Mouse (Mus musculus): Measurements from ENCODE around the gene Chd1l. TPM values are rescaled to one million over a fixed set of nuclear protein-coding genes. Genes with fewer than 3 reads are reported as not detected.

Gene Chd1l
- total RNA-seq, 2 experiments from 2014 or later = 12.9 to 13.8 TPM

DNA sequence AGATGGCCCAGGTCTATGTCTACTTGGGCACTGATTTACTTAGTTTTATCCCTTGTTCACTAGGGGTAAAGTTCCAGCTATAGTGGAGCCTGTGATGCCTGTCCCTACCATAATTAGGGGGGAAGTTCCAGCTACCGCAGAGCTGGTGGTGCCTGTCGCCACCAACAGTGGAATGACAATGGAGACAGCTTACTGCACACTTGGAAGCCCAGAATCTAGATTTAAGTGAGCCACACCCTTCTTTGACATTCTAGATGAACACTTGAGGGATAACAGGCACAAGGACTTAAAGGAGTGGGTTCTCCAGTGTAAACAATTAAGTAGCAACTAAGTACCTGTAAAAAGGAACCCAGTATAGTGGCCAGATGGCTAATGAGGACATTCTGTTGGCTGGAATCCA is 73.0 kb downstream of the Chd1l start:
- DNase-seq (ENCODE audit: low spot score in 2 of 2) = no peak

DNA sequence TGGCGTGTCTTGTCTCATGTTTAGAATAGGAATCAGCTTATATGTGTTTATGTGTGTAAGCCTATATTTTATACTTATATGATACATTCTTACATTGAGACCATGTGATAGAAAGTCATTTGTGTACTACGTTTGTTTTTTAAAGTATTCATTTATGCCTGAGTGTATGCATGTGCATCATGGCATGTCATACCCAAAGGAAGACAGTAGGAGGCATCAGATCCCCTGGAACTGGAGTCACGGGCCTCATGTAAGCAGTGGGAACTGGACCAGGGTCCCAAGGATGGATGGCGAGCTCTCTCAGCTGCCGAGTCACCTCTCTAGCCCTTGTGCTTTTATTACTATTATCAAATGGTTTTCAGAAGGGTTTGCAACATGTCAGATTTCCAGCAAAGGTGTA is 74.3 kb downstream of the Chd1l start:
- DNase-seq (ENCODE audit: low spot score in 2 of 2) = no peak

DNA sequence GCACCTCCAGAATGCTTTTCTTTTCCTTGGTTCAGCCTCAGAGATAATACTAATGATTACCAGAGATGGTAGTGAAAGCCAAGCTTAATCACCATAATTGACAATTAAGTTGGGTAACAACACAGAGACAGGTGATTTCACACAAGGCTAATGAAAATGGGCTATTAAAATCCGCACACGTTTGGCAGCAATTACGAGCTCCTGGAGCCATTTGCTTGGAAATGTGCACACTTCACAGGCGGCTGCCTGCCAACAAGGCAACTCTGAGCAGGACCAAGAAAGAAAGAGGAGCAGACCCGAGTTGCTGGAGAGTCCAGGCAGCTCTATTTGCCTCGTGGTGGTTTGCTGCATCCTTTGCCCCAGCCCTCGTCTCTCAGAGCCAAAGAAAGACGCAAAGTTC is 84.5 kb downstream of the Chd1l start:
- DNase-seq (ENCODE audit: low spot score in 2 of 2) = no peak

DNA sequence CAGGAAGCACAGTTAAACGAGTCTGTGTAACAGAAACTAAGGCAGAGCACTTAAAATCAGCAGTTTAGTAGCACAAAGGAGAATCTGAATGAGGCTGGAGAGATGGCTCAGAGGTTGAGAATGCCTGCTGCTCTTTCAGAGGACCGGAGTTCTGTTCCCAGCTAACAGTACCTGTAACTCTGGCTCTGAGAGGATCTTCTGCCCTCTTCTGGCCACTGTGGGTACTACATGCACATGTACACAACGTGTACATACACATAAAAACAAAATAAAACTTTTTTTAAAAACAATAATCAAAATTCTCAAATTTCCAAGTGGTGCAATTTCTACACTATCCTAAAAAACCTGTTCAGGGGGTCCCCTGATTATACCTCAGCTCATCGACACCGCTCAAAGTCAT is 85.2 kb downstream of the Chd1l start:
- no peak for DNase-seq (ENCODE audit: low spot score in 2 of 2)

DNA sequence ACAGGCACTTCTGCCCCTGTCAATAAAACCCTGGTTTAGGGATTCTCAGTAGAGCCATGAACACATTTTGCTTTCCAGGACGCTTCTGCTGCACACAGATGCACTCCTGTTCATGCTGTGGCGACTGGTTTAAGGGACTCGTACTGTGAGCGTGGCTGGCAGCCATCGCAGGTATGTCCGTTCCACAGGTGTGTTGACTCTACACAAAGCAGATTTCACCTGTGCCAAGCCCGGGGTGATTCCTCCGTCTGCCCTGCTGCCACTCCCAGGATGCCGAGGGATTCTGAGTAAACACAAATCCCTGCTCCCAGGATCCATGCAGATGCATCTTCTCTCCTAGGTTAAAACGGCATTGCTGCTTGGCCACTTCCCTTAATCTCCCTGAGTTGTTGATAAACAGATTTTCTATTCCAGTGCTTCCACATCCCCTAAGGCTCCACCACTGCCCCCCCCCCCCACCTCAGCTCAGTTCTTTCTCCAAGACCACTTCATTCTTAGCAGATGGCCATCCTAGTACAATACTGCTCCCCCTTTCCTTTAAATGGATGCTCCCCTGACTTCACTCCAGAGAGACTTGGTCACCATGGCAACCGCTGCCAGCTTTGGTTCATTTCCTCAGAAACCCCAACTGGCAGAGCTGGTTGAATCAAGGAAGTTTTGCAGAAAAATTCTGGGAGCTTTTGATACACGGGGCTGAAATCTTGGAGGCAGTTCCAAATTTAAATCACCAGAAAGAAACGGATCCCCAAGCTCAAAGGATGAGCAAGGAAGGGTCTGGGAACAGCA is 87.9 kb downstream of the Chd1l start:
- no peak for DNase-seq (ENCODE audit: low spot score in 2 of 2)

DNA sequence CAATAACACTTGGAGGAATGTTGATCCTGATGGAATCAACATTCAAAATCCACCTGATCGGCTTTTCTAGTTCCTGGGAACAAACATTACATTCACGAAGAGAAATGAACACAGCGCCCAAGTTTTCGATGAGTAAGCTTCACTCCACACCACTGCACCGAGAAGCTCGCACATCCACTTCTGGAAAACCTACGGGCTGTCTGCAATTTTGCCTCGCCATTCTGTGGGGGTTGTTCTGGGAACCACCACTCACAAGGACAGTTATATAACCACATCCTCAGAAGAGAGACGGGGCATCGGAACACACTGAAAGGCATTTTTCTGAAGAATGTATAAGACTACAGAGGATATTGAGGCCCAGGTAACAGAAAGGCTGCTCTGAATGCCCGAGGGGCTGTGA is 90.1 kb downstream of the Chd1l start:
- no peak for DNase-seq (ENCODE audit: low spot score in 2 of 2)

DNA sequence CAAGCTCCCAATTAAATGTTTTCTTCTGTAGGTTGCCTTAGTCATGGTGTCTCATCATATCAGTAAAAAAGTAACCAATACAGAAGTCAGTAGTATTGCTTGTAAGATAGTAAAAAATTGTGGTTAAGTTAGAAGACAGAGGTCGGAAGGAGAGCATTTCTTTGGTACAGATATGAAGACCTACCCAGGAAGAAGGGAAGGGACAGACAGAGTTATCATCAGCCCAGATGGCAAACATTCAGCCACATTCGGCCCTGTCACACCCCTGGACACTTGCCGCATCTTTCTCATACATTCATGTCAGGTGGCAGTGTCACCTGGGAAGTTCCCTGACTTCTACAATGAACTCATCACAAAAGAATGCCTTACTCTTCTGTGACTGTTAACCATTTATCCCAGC is 97.7 kb downstream of the Chd1l start:
- DNase-seq (ENCODE audit: low spot score in 2 of 2) = no peak

Other genes with a start within 250 kb of the Chd1l start
- gene Olfr1402, start 188.2 kb downstream of the Chd1l start, total RNA-seq (2021) = not detected
- gene Fmo5, start 18.6 kb upstream of the Chd1l start, total RNA-seq (2021) = 1 to 10 TPM; 3.8 to 4.4 TPM
- gene Prkab2, start 48.0 kb upstream of the Chd1l start, total RNA-seq (2021) = 10 to 100 TPM; 32.1 to 32.2 TPM
- gene Gm17651, start 64.5 kb upstream of the Chd1l start, total RNA-seq (2021) = not detected

Measured in gastrocnemius, postnatal 4 days (tissue).